10 mouse cellular contexts compared by ENCODE assay signal in genomic region chr7:59231960-59232359, GRCm38 (mm10). TPM values are rescaled to one million over a fixed set of nuclear protein-coding genes. Genes with fewer than 3 reads are reported as not detected.
DNase-seq lines count a peak whose midpoint lies in the region; ATAC-seq and TF ChIP-seq lines count a peak whose summit lies in the region.
"Had no signal": no experiment of that assay in that cellular context is flagged by ENCODE, and none has a peak within 500 bp of the region (broad histone marks: within the 10 kb centered on the region; RNA-seq: fewer than 3 reads in every experiment).

No protein-coding gene starts in this region.

- TF ChIP-seq EP300 in CH12.LX (IDR thresholded peaks at IDR 0.05; ENCODE audit: low read length): no peak

- peak overlapping the region; percentile 10; the same call in 1 of the 2 replicates for H3K4me2 ChIP-seq in heart, embryonic 16.5 days (ENCODE audit: low read depth, low read length)
- peak overlapping the region; percentile 66 for H3K4me2 ChIP-seq in CH12.LX (ENCODE audit: insufficient read depth, low read depth, poor library complexity, severe bottlenecking)
- H3K4me2 ChIP-seq in forebrain, postnatal 0 days (ENCODE audit: low read depth): peak overlapping the region; percentile 15
- peak overlapping the region; percentile 28 for H3K4me2 ChIP-seq in midbrain, embryonic 12.5 days (replicated peaks)

- TF ChIP-seq CTCF in CH12.LX (conservative IDR thresholded peaks at IDR 0.05 in 1 of 2, IDR thresholded peaks at IDR 0.05 in 1 of 2; ENCODE audit: low read depth in 2 of 2, low read length in 2 of 2): no peak
- TF ChIP-seq CTCF in forebrain, postnatal 0 days (IDR thresholded peaks at IDR 0.05; ENCODE audit: low read depth): no peak

- no peak overlapping the region for H3K27ac ChIP-seq in heart, embryonic 16.5 days (ENCODE audit: low read length)
- H3K27ac ChIP-seq in heart, embryonic 10.5 days: no peak overlapping the region
- H3K27ac ChIP-seq in CH12.LX (ENCODE audit: insufficient read depth, low read depth): no peak overlapping the region
- H3K27ac ChIP-seq in forebrain, postnatal 0 days (ENCODE audit: low read depth, low read length): no peak overlapping the region
- no peak overlapping the region for H3K27ac ChIP-seq in midbrain, embryonic 12.5 days (replicated peaks)

- no peaks in the 10 kb centered on the region for H3K27me3 ChIP-seq in heart, embryonic 16.5 days (ENCODE audit: control insufficient read depth, insufficient read depth, low read length)
- no peaks in the 10 kb centered on the region for H3K27me3 ChIP-seq in heart, embryonic 10.5 days (ENCODE audit: insufficient read depth, poor library complexity, severe bottlenecking)
- no peaks in the 10 kb centered on the region for H3K27me3 ChIP-seq in CH12.LX (replicated peaks)
- H3K27me3 ChIP-seq in forebrain, postnatal 0 days (ENCODE audit: insufficient read depth, low read length): no peaks in the 10 kb centered on the region
- no peaks in the 10 kb centered on the region for H3K27me3 ChIP-seq in midbrain, embryonic 12.5 days

- dilution Hi-C loops in CH12.LX (cut with MboI; ENCODE audit: extremely low pct_ligation_motif_present, extremely low pct_unique_long_range_greater_than_20kb, low sequenced_read_pairs): no loop called here

- no peak overlapping the region for H3K9ac ChIP-seq in heart, embryonic 16.5 days (ENCODE audit: low read length)
- no peak overlapping the region for H3K9ac ChIP-seq in CH12.LX (ENCODE audit: insufficient read depth, low read depth)
- no peak overlapping the region for H3K9ac ChIP-seq in forebrain, postnatal 0 days
- no peak overlapping the region for H3K9ac ChIP-seq in midbrain, embryonic 12.5 days (replicated peaks)

- H3K79me2 ChIP-seq in CH12.LX (replicated peaks; ENCODE audit: control insufficient read depth, extremely low read depth, insufficient read depth, poor library complexity, severe bottlenecking): peaks cover 41% of the 10 kb centered on the region

- peaks cover 11% of the 10 kb centered on the region for H3K4me1 ChIP-seq in heart, embryonic 16.5 days (ENCODE audit: control insufficient read depth, insufficient read depth, low read length)
- no peaks in the 10 kb centered on the region for H3K4me1 ChIP-seq in heart, embryonic 10.5 days
- H3K4me1 ChIP-seq in CH12.LX (ENCODE audit: control insufficient read depth in 1 of 2, insufficient read depth in 2 of 2): 0 out of 4 replicates have a peak, but pooled peaks cover 0 to 6% of the 10 kb centered on the region in 2 experiments
- peaks cover 11% of the 10 kb centered on the region for H3K4me1 ChIP-seq in forebrain, postnatal 0 days (ENCODE audit: insufficient read depth)
- H3K4me1 ChIP-seq in midbrain, embryonic 12.5 days: 0 out of 2 replicates have a peak, but pooled peaks cover 9% of the 10 kb centered on the region

- TF ChIP-seq POLR2A in CH12.LX (IDR thresholded peaks at IDR 0.05; ENCODE audit: low read depth, low read length): no peak

- WGBS in heart, embryonic 16.5 days: 65% methylated on average over 1 of the region's 1 CpGs
- 63% methylated on average over 1 of the region's 1 CpGs for WGBS in heart, embryonic 10.5 days
- 68% methylated on average over 1 of the region's 1 CpGs for WGBS in forebrain, postnatal 0 days
- 68% methylated on average over 1 of the region's 1 CpGs for WGBS in midbrain, embryonic 12.5 days

- intact Hi-C loops in gastrocnemius, postnatal 36 days (cut with DNase I): no loop called here

- H3K4me3 ChIP-seq in heart, embryonic 16.5 days (ENCODE audit: low read length): no peak overlapping the region
- H3K4me3 ChIP-seq in heart, embryonic 10.5 days: no peak overlapping the region
- H3K4me3 ChIP-seq in CH12.LX (replicated peaks in 1 of 3; ENCODE audit: low read depth in 2 of 3, low read length in 2 of 3, poor library complexity in 1 of 3): no peak overlapping the region
- H3K4me3 ChIP-seq in forebrain, postnatal 0 days (ENCODE audit: low read depth, low read length): no peak overlapping the region
- H3K4me3 ChIP-seq in midbrain, embryonic 12.5 days: no peak overlapping the region

- H3K36me3 ChIP-seq in heart, embryonic 16.5 days (ENCODE audit: control insufficient read depth, insufficient read depth): no peaks in the 10 kb centered on the region
- no peaks in the 10 kb centered on the region for H3K36me3 ChIP-seq in heart, embryonic 10.5 days
- H3K36me3 ChIP-seq in CH12.LX (replicated peaks in 1 of 2; ENCODE audit: control insufficient read depth in 1 of 2, insufficient read depth in 1 of 2, low read length in 1 of 2): no peaks in the 10 kb centered on the region
- H3K36me3 ChIP-seq in forebrain, postnatal 0 days (ENCODE audit: insufficient read depth): no peaks in the 10 kb centered on the region
- H3K36me3 ChIP-seq in midbrain, embryonic 12.5 days: no peaks in the 10 kb centered on the region

- DNase-seq in heart, embryonic 10.5 days (ENCODE audit: low spot score): no peak
- no peak for DNase-seq in CH12.LX (ENCODE audit: extremely low read depth)
- no peak for DNase-seq in forebrain, postnatal 0 days
- no peak for DNase-seq in right cerebral cortex, postnatal 25 days
- no peak for DNase-seq in frontal cortex, postnatal 10 days (ENCODE audit: low spot score in 2 of 2)
- no peak for DNase-seq in gastrocnemius, postnatal 36 days
- DNase-seq: cerebellum, postnatal 25 days; gastrocnemius, postnatal 14 days had no signal

- no peak for ATAC-seq in heart, embryonic 16.5 days (replicated peaks; ENCODE audit: extremely low read depth, insufficient read depth, low FRiP score)
- no peak for ATAC-seq in forebrain, postnatal 0 days
- ATAC-seq in midbrain, embryonic 12.5 days (ENCODE audit: low FRiP score, low read depth): no peak

- in situ Hi-C loops in CH12.LX (cut with MboI; ENCODE audit: low pct_ligation_motif_present, low pct_unique_long_range_greater_than_20kb, low sequenced_read_pairs): no loop called here

- no peaks in the 10 kb centered on the region for H3K9me3 ChIP-seq in heart, embryonic 16.5 days (replicated peaks; ENCODE audit: control insufficient read depth, low read length)
- no peaks in the 10 kb centered on the region for H3K9me3 ChIP-seq in heart, embryonic 10.5 days
- no peaks in the 10 kb centered on the region for H3K9me3 ChIP-seq in CH12.LX (replicated peaks; ENCODE audit: low read length)
- H3K9me3 ChIP-seq in forebrain, postnatal 0 days (ENCODE audit: low read length): no peaks in the 10 kb centered on the region
- H3K9me3 ChIP-seq in midbrain, embryonic 12.5 days: no peaks in the 10 kb centered on the region

- TF ChIP-seq RAD21 in CH12.LX (IDR thresholded peaks at IDR 0.05; ENCODE audit: low read depth, low read length): no peak

TF ChIP-seq in CH12.LX, 34 proteins besides CTCF, POLR2A, EP300 and RAD21:
- no peak for TF ChIP-seq RCOR1 (conservative IDR thresholded peaks at IDR 0.05; ENCODE audit: low read depth, low read length)
- TF ChIP-seq SMC3 (IDR thresholded peaks at IDR 0.05; ENCODE audit: low read depth, low read length): no peak
- TF ChIP-seq ZC3H11A (IDR thresholded peaks at IDR 0.05; ENCODE audit: low read depth, low read length): no peak
- no peak for TF ChIP-seq ELF1 (IDR thresholded peaks at IDR 0.05; ENCODE audit: low read depth, low read length)
- no peak for TF ChIP-seq MXI1 (IDR thresholded peaks at IDR 0.05; ENCODE audit: low read depth, low read length)
- no peak for TF ChIP-seq CHD1 (IDR thresholded peaks at IDR 0.05; ENCODE audit: low read depth, low read length)
- no peak for TF ChIP-seq MYC (IDR thresholded peaks at IDR 0.05; ENCODE audit: low read depth, low read length)
- no peak for TF ChIP-seq MAX (IDR thresholded peaks at IDR 0.05; ENCODE audit: low read length)
- TF ChIP-seq NELFE (IDR thresholded peaks at IDR 0.05; ENCODE audit: low read depth, low read length): no peak
- TF ChIP-seq ZNF384 (IDR thresholded peaks at IDR 0.05; ENCODE audit: low read depth, low read length): no peak
- no peak for TF ChIP-seq BHLHE40 (IDR thresholded peaks at IDR 0.05; ENCODE audit: low read depth, low read length)
- no peak for TF ChIP-seq POLR2AphosphoS2 (IDR thresholded peaks at IDR 0.05; ENCODE audit: low read depth, low read length)
- no peak for TF ChIP-seq JUN (IDR thresholded peaks at IDR 0.05; ENCODE audit: insufficient read depth, low read depth, low read length)
- no peak for TF ChIP-seq HCFC1 (IDR thresholded peaks at IDR 0.05; ENCODE audit: low read depth, low read length)
- no peak for TF ChIP-seq KAT2A (IDR thresholded peaks at IDR 0.05; ENCODE audit: insufficient replicate concordance, low read length)
- no peak for TF ChIP-seq MAFK (IDR thresholded peaks at IDR 0.05; ENCODE audit: insufficient replicate concordance, low read length)

RNA-seq across cellular contexts. Expression of gene Ube3a, which starts 3.4 kb away (rescaled TPM):
- polyA plus RNA-seq in heart, embryonic 16.5 days (2015; fragmentation: Nextera tagmentation; extraction: Ambion mirVana): 108 TPM in 2 replicates
- 111 TPM in 2 replicates for polyA plus RNA-seq in heart, embryonic 10.5 days (2016; fragmentation: Nextera tagmentation; extraction: Ambion mirVana)
- total RNA-seq in CH12.LX (2012; rRNA removed): 80.2 and 83.3 TPM in 2 replicates
- total RNA-seq in CH12.LX (2014; rRNA removed): 45.5 and 59.9 TPM in 2 replicates
- 34.3 and 35.6 TPM in 2 replicates for polyA plus RNA-seq in CH12.LX (2012; ENCODE audit: insufficient read length, low read depth)
- total RNA-seq in forebrain, postnatal 0 days (2014; rRNA removed): 97.5 and 129 TPM in 2 replicates
- 114 and 145 TPM in 2 replicates for polyA plus RNA-seq in forebrain, postnatal 0 days (2015; fragmentation: Nextera tagmentation; extraction: Ambion mirVana)
- 180 and 203 TPM in 2 replicates for polyA plus RNA-seq in midbrain, embryonic 12.5 days (2016; fragmentation: Nextera tagmentation; extraction: Ambion mirVana)
- total RNA-seq in gastrocnemius, postnatal 36 days (2021): 10 to 100 TPM; 84.6 to 97.6 TPM

Comparison
In these comparisons a context has a peak if more than half of its experiments do, and no peak if none do; other contexts are left out.
1. H3K4me2 ChIP-seq: peak in every context shown above with its lines; median percentile 66 in CH12.LX; 28 in midbrain, embryonic 12.5 days; 15 in forebrain, postnatal 0 days; 10 in heart, embryonic 16.5 days.